Mouse (Mus musculus): ENCODE data around the gene Pdxp. TPM values are rescaled to one million over a fixed set of nuclear protein-coding genes. Genes with fewer than 3 reads are reported as not detected.

Pdxp gene
- polyA plus RNA-seq, 1 experiment from 2014 or later: 105 TPM

- DNase-seq (ENCODE audit: low spot score) (no peak), ATAC-seq (ENCODE audit: low FRiP score) (no peak)
- peaks cover 36% of the 10 kb centered on the region for H3K36me3 ChIP-seq (replicated peaks; ENCODE audit: control insufficient read depth, insufficient read depth)
- H3K4me1 ChIP-seq (replicated peaks; ENCODE audit: control insufficient read depth, insufficient read depth, low read length): peaks cover 7% of the 10 kb centered on the region
- no peak overlapping the region for H3K9ac ChIP-seq
- H3K27ac ChIP-seq: no peak overlapping the region
- 78% methylated on average over 3 of the region's 3 CpGs for WGBS
- H3K27me3 ChIP-seq (ENCODE audit: control insufficient read depth, insufficient read depth, low read length): peaks cover 17% of the 10 kb centered on the region
- H3K4me3 ChIP-seq (replicated peaks; ENCODE audit: low read length): no peak overlapping the region
- no peaks in the 10 kb centered on the region for H3K9me3 ChIP-seq (ENCODE audit: control insufficient read depth, low read length)
- H3K4me2 ChIP-seq (replicated peaks): no peak overlapping the region
These were observed 17.6 kb upstream of the Pdxp start for GRCm38 (mm10) chr15:78896149-78896548.

GRCm38 (mm10) chr15:78897488-78897887 lies 16.2 kb upstream of the Pdxp start:
- DNase-seq (ENCODE audit: low spot score) (no peak), ATAC-seq (ENCODE audit: low FRiP score) (no peak)
- Histone ChIP-seq H3K36me3 (replicated peaks; ENCODE audit: control insufficient read depth, insufficient read depth) (peaks cover 23% of the 10 kb centered on the region), H3K9me3 (ENCODE audit: control insufficient read depth, low read length) (no peaks in the 10 kb centered on the region), H3K4me2 (replicated peaks) (no peak overlapping the region), H3K9ac (no peak overlapping the region), H3K27ac (no peak overlapping the region), H3K4me3 (replicated peaks; ENCODE audit: low read length) (no peak overlapping the region), H3K4me1 (replicated peaks; ENCODE audit: control insufficient read depth, insufficient read depth, low read length) (peaks cover 7% of the 10 kb centered on the region), H3K27me3 (ENCODE audit: control insufficient read depth, insufficient read depth, low read length) (peaks cover 17% of the 10 kb centered on the region)
- 92% methylated on average over 4 of the region's 4 CpGs for WGBS

GRCm38 (mm10) chr15:78898507-78899001 lies 15.2 kb upstream of the Pdxp start:
- 59% methylated on average over 6 of the region's 6 CpGs for WGBS

GRCm38 (mm10) chr15:78899409-78899739 lies 14.3 kb upstream of the Pdxp start, which contains the start of gene Gm49510:
Gene Gm49510 (plus strand): TSS chr15:78899667.
- DNase-seq (ENCODE audit: low spot score): no peak
- no peak within 1 kb of the TSS for H3K27ac ChIP-seq
- peak within 1 kb of the TSS; percentile 79 for H3K4me2 ChIP-seq (replicated peaks)
- H3K9me3 ChIP-seq (ENCODE audit: control insufficient read depth, low read length): no peaks in the 10 kb centered on the region
- peak within 1 kb of the TSS; percentile 55 for H3K9ac ChIP-seq
- 4% methylated on average over 17 of the region's 20 CpGs for WGBS
- H3K4me1 ChIP-seq (replicated peaks; ENCODE audit: control insufficient read depth, insufficient read depth, low read length): peaks cover 7% of the 10 kb centered on the region
- ATAC-seq (ENCODE audit: low FRiP score): no peak
- peaks cover 9% of the 10 kb centered on the region for H3K36me3 ChIP-seq (replicated peaks; ENCODE audit: control insufficient read depth, insufficient read depth)
- H3K4me3 ChIP-seq (replicated peaks; ENCODE audit: low read length): peak within 1 kb of the TSS; percentile 40
- H3K27me3 ChIP-seq (ENCODE audit: control insufficient read depth, insufficient read depth, low read length): peaks cover 17% of the 10 kb centered on the region

More at GRCm38 (mm10) chr15:78898507-78899001, 15.2 kb upstream of the Pdxp start:
- no peak for DNase-seq (ENCODE audit: low spot score)
- Histone ChIP-seq H3K27ac (no peak overlapping the region), H3K4me1 (replicated peaks; ENCODE audit: control insufficient read depth, insufficient read depth, low read length) (peaks cover 7% of the 10 kb centered on the region), H3K9me3 (ENCODE audit: control insufficient read depth, low read length) (no peaks in the 10 kb centered on the region), H3K27me3 (ENCODE audit: control insufficient read depth, insufficient read depth, low read length) (peaks cover 17% of the 10 kb centered on the region), H3K36me3 (replicated peaks; ENCODE audit: control insufficient read depth, insufficient read depth) (peaks cover 13% of the 10 kb centered on the region), H3K4me2 (replicated peaks) (no peak overlapping the region), H3K9ac (no peak overlapping the region), H3K4me3 (replicated peaks; ENCODE audit: low read length) (no peak overlapping the region)
- no peak for ATAC-seq (ENCODE audit: low FRiP score)

- Histone ChIP-seq H3K27me3 (ENCODE audit: control insufficient read depth, insufficient read depth, low read length) (peaks cover 17% of the 10 kb centered on the region), H3K4me2 (replicated peaks) (peak within 1 kb of the TSS; percentile 79), H3K4me1 (replicated peaks; ENCODE audit: control insufficient read depth, insufficient read depth, low read length) (peaks cover 7% of the 10 kb centered on the region), H3K4me3 (replicated peaks; ENCODE audit: low read length) (peak within 1 kb of the TSS; percentile 40), H3K9me3 (ENCODE audit: control insufficient read depth, low read length) (no peaks in the 10 kb centered on the region), H3K9ac (peak within 1 kb of the TSS; percentile 55), H3K36me3 (replicated peaks; ENCODE audit: control insufficient read depth, insufficient read depth) (peaks cover 4% of the 10 kb centered on the region; the same call in 1 of the 2 replicates), H3K27ac (no peak within 1 kb of the TSS)
- DNase-seq (ENCODE audit: low spot score) (peak; percentile 52), ATAC-seq (ENCODE audit: low FRiP score) (0 out of 2 replicates have a peak, but pooled peaks have one; percentile 11)
- WGBS: 2% methylated on average over 33 of the region's 47 CpGs
These were observed 13.8 kb upstream of the Pdxp start, which contains the start of gene Sh3bp1 for GRCm38 (mm10) chr15:78899740-78900584. Gene Sh3bp1 (plus strand): TSS chr15:78899768.

- Histone ChIP-seq H3K36me3 (replicated peaks; ENCODE audit: control insufficient read depth, insufficient read depth) (no peaks in the 10 kb centered on the region), H3K4me1 (replicated peaks; ENCODE audit: control insufficient read depth, insufficient read depth, low read length) (peaks cover 7% of the 10 kb centered on the region), H3K27ac (no peak overlapping the region), H3K4me3 (replicated peaks; ENCODE audit: low read length) (peak overlapping the region; percentile 40), H3K27me3 (ENCODE audit: control insufficient read depth, insufficient read depth, low read length) (peaks cover 17% of the 10 kb centered on the region), H3K9ac (no peak overlapping the region), H3K9me3 (ENCODE audit: control insufficient read depth, low read length) (no peaks in the 10 kb centered on the region), H3K4me2 (replicated peaks) (peak overlapping the region; percentile 79)
- 28% methylated on average over 18 of the region's 18 CpGs for WGBS
- DNase-seq (ENCODE audit: low spot score) (no peak), ATAC-seq (ENCODE audit: low FRiP score) (no peak)
These were observed 12.9 kb upstream of the Pdxp start for GRCm38 (mm10) chr15:78900585-78901421.

GRCm38 (mm10) chr15:78901422-78901789 lies 12.3 kb upstream of the Pdxp start:
- Histone ChIP-seq H3K9me3 (ENCODE audit: control insufficient read depth, low read length) (no peaks in the 10 kb centered on the region), H3K36me3 (replicated peaks; ENCODE audit: control insufficient read depth, insufficient read depth) (no peaks in the 10 kb centered on the region), H3K4me2 (replicated peaks) (no peak overlapping the region), H3K27me3 (ENCODE audit: control insufficient read depth, insufficient read depth, low read length) (peaks cover 17% of the 10 kb centered on the region), H3K27ac (no peak overlapping the region), H3K9ac (no peak overlapping the region), H3K4me1 (replicated peaks; ENCODE audit: control insufficient read depth, insufficient read depth, low read length) (peaks cover 7% of the 10 kb centered on the region), H3K4me3 (replicated peaks; ENCODE audit: low read length) (no peak overlapping the region)
- ATAC-seq (ENCODE audit: low FRiP score): no peak
- 43% methylated on average over 8 of the region's 8 CpGs for WGBS
- no peak for DNase-seq (ENCODE audit: low spot score)

- peaks cover 7% of the 10 kb centered on the region for H3K4me1 ChIP-seq (replicated peaks; ENCODE audit: control insufficient read depth, insufficient read depth, low read length)
- H3K4me2 ChIP-seq (replicated peaks): no peak overlapping the region
- DNase-seq (ENCODE audit: low spot score) (peak; percentile 88), ATAC-seq (ENCODE audit: low FRiP score) (no peak)
- no peak overlapping the region for H3K9ac ChIP-seq
- H3K36me3 ChIP-seq (replicated peaks; ENCODE audit: control insufficient read depth, insufficient read depth): no peaks in the 10 kb centered on the region
- H3K27ac ChIP-seq: no peak overlapping the region
- 4% methylated on average over 2 of the region's 2 CpGs for WGBS
- peaks cover 17% of the 10 kb centered on the region for H3K27me3 ChIP-seq (ENCODE audit: control insufficient read depth, insufficient read depth, low read length)
- H3K9me3 ChIP-seq (ENCODE audit: control insufficient read depth, low read length): no peaks in the 10 kb centered on the region
- no peak overlapping the region for H3K4me3 ChIP-seq (replicated peaks; ENCODE audit: low read length)
These were observed 10.5 kb upstream of the Pdxp start for GRCm38 (mm10) chr15:78903243-78903642.

GRCm38 (mm10) chr15:78908399-78908798 lies 5.3 kb upstream of the Pdxp start:
- 87% methylated on average over 7 of the region's 7 CpGs for WGBS

More at GRCm38 (mm10) chr15:78908399-78908798, 5.3 kb upstream of the Pdxp start:
- no peak for ATAC-seq (ENCODE audit: low FRiP score)
- Histone ChIP-seq H3K36me3 (replicated peaks; ENCODE audit: control insufficient read depth, insufficient read depth) (no peaks in the 10 kb centered on the region), H3K27me3 (ENCODE audit: control insufficient read depth, insufficient read depth, low read length) (no peaks in the 10 kb centered on the region), H3K9ac (no peak overlapping the region), H3K4me3 (replicated peaks; ENCODE audit: low read length) (no peak overlapping the region), H3K27ac (no peak overlapping the region), H3K9me3 (ENCODE audit: control insufficient read depth, low read length) (no peaks in the 10 kb centered on the region), H3K4me2 (replicated peaks) (no peak overlapping the region), H3K4me1 (replicated peaks; ENCODE audit: control insufficient read depth, insufficient read depth, low read length) (peaks cover 5% of the 10 kb centered on the region; the same call in 1 of the 2 replicates)
- DNase-seq (ENCODE audit: low spot score): no peak

Data from hindbrain, embryonic 14.5 days (tissue).